Mouse (Mus musculus): ENCODE data around the gene Nxt1.

- TF ChIP-seq CTCF (conservative IDR thresholded peaks at IDR 0.05; ENCODE audit: low read length) (no peak), NANOG (IDR thresholded peaks at IDR 0.05; ENCODE audit: borderline replicate concordance, low read length) (no peak)
These were observed 14.5 kb downstream of the Nxt1 start for GRCm38 (mm10) chr2:148686862-148687261.

All from E14TG2a.4 (cell line).